Mouse (Mus musculus) activated CD4-positive, CD25-positive, alpha-beta regulatory T cell, adult 4 months (primary cell): ENCODE data around the gene Sct. TPM values are rescaled to one million over a fixed set of nuclear protein-coding genes. Genes with fewer than 3 reads are reported as not detected.

Experiments
- polyA plus RNA-seq, 2 experiments: library from polyadenylated mRNA; unstranded; fragments of 100-300 nt; shearing (Covaris generic); gene quantifications; one replicate each; pipeline ENCODE4 v1.2.1; 2017

Sct gene
- polyA plus RNA-seq, 2 experiments from 2014 or later, result not detected

Other genes starting within 250 kb of the Sct start
- gene B4galnt4, start 218.0 kb downstream of the Sct start, polyA plus RNA-seq, result 10 to 100 TPM in 1 of 2 experiments, 1 to 10 TPM in 1; 6.4 to 11.9 TPM
- gene Pkp3, start 200.9 kb downstream of the Sct start, polyA plus RNA-seq, result 100 to 1,000 TPM; 365 to 380 TPM
- 100 to 1,000 TPM; 163 to 179 TPM for gene Sigirr, start 178.6 kb downstream of the Sct start, polyA plus RNA-seq
- gene Ano9, start 161.3 kb downstream of the Sct start, polyA plus RNA-seq, result not detected
- gene Ptdss2, start 156.8 kb downstream of the Sct start, polyA plus RNA-seq, result 1 to 10 TPM; 5.2 to 5.3 TPM
- 100 to 1,000 TPM; 117 to 127 TPM for gene Rnh1, start 106.3 kb downstream of the Sct start, polyA plus RNA-seq
- 1 to 10 TPM; 1.7 to 4.7 TPM for gene Hras, start 85.1 kb downstream of the Sct start, polyA plus RNA-seq
- 1 to 10 TPM; 1.4 to 1.9 TPM for gene Lrrc56, start 85.0 kb downstream of the Sct start, polyA plus RNA-seq
- 1 to 10 TPM; 5.6 to 5.9 TPM for gene Lmntd2, start 65.1 kb downstream of the Sct start, polyA plus RNA-seq
- 10 to 100 TPM in 1 of 2 experiments, 1 to 10 TPM in 1; 8.3 to 14.2 TPM for gene Rassf7, start 63.3 kb downstream of the Sct start, polyA plus RNA-seq
- 10 to 100 TPM; 51.4 to 60.8 TPM for gene Phrf1, start 50.3 kb downstream of the Sct start, polyA plus RNA-seq
- gene Irf7, start 12.7 kb downstream of the Sct start, polyA plus RNA-seq, result 100 to 1,000 TPM in 1 of 2 experiments, 10 to 100 TPM in 1; 92.0 to 108 TPM
- not detected for gene Cdhr5, start 2.3 kb downstream of the Sct start, polyA plus RNA-seq
- gene Drd4, start 12.9 kb upstream of the Sct start, polyA plus RNA-seq, result not detected
- gene Deaf1, start 48.6 kb upstream of the Sct start, polyA plus RNA-seq, result 10 to 100 TPM; 17.1 to 22.5 TPM
- 10 to 100 TPM; 30.4 to 31.2 TPM for gene Tmem80, start 48.6 kb upstream of the Sct start, polyA plus RNA-seq
- gene Eps8l2, start 59.7 kb upstream of the Sct start, polyA plus RNA-seq, result not detected
- gene Taldo1, start 113.1 kb upstream of the Sct start, polyA plus RNA-seq, result 100 to 1,000 TPM; 422 to 471 TPM
- 10 to 100 TPM; 82.1 to 97.0 TPM for gene Gatd1, start 135.0 kb upstream of the Sct start, polyA plus RNA-seq
- not detected for gene Cend1, start 150.4 kb upstream of the Sct start, polyA plus RNA-seq
- gene Slc25a22, start 158.8 kb upstream of the Sct start, polyA plus RNA-seq, result 10 to 100 TPM; 26.8 to 51.1 TPM
- 10 to 100 TPM in 1 of 2 experiments, 1 to 10 TPM in 1; 5.3 to 12.7 TPM for gene Pidd1, start 164.9 kb upstream of the Sct start, polyA plus RNA-seq
- 1,000 to 10,000 TPM; 3,324 to 3,604 TPM for gene Rplp2, start 168.2 kb upstream of the Sct start, polyA plus RNA-seq
- 10 to 100 TPM; 58.2 to 70.2 TPM for gene Pnpla2, start 176.1 kb upstream of the Sct start, polyA plus RNA-seq
- not detected for gene Cracr2b, start 182.0 kb upstream of the Sct start, polyA plus RNA-seq
- 1 to 10 TPM; 8.3 to 8.7 TPM for gene Cd151, start 188.3 kb upstream of the Sct start, polyA plus RNA-seq
- gene Polr2l, start 196.0 kb upstream of the Sct start, polyA plus RNA-seq, result 10 to 100 TPM; 22.3 to 22.6 TPM
- 1 to 10 TPM; 1.5 to 2.7 TPM for gene Tspan4, start 196.1 kb upstream of the Sct start, polyA plus RNA-seq